Mouse (Mus musculus) embryo, embryonic 10.5 days (tissue): ENCODE results near the gene Tmem72.
A peak's percentile ranks its signal among the peaks of the same experiment; 100 is the strongest.

Source experiments
- DNase-seq: peaks from one replicate; pipeline ENCODE4 v3.0.0-alpha.2; 2015; ENCODE audit warnings: low spot score

Gene Tmem72

GRCm38 (mm10) chr6:116649811-116650210 lies 66.9 kb downstream of the Tmem72 start:
- no peak for DNase-seq

- no peak for DNase-seq
Measured at GRCm38 (mm10) chr6:116647763-116648162, 69.0 kb downstream of the Tmem72 start.

GRCm38 (mm10) chr6:116644335-116644734 lies 72.4 kb downstream of the Tmem72 start:
- DNase-seq: no peak

- no peak for DNase-seq
Measured at GRCm38 (mm10) chr6:116643881-116644280, 72.8 kb downstream of the Tmem72 start.

GRCm38 (mm10) chr6:116642942-116643341 lies 73.8 kb downstream of the Tmem72 start:
- DNase-seq: no peak

GRCm38 (mm10) chr6:116639663-116640062 lies 77.0 kb downstream of the Tmem72 start:
- DNase-seq: no peak

- DNase-seq: no peak
Measured at GRCm38 (mm10) chr6:116638871-116639270, 77.8 kb downstream of the Tmem72 start.

- no peak for DNase-seq
Measured at GRCm38 (mm10) chr6:116637496-116637895, 79.2 kb downstream of the Tmem72 start.

- no peak for DNase-seq
Measured at GRCm38 (mm10) chr6:116636581-116637235, 80.0 kb downstream of the Tmem72 start.

- DNase-seq: peak; percentile 35
Measured at GRCm38 (mm10) chr6:116635251-116636180, 81.2 kb downstream of the Tmem72 start.

GRCm38 (mm10) chr6:116633741-116634695 lies 82.7 kb downstream of the Tmem72 start:
- DNase-seq: no peak

- peak; percentile 77 for DNase-seq
Measured at GRCm38 (mm10) chr6:116632129-116632528, 84.6 kb downstream of the Tmem72 start.

- peak; percentile 17 for DNase-seq
Measured at GRCm38 (mm10) chr6:116629766-116630165, 86.9 kb downstream of the Tmem72 start.
